Mouse (Mus musculus) embryonic fibroblast, embryonic 13.5 days (primary cell): Measurements from ENCODE around the gene Hnf1a.

ENCODE experiments used
- CTCF ChIP-seq: IDR thresholded peaks from 2 replicates; pipeline ENCODE4 v1.5.1; 2011; ENCODE audit warnings: mild to moderate bottlenecking, control low read depth, low read length, moderate library complexity, borderline replicate concordance; ENCODE audit not compliant: insufficient read depth
- POLR2A ChIP-seq: IDR thresholded peaks from 2 replicates; pipeline ENCODE4 v1.6.1; 2011; ENCODE audit warnings: low read depth, mild to moderate bottlenecking, control low read depth, low read length, moderate library complexity

- TF ChIP-seq CTCF (no peak), POLR2A (no peak)
Measured at GRCm38 (mm10) chr5:114953326-114953725, 17.6 kb downstream of the Hnf1a start.
